Mouse (Mus musculus) central nervous system, embryonic 14 days (tissue): ENCODE data around the gene Trp53bp2. TPM values are rescaled to one million over a fixed set of nuclear protein-coding genes. Genes with fewer than 3 reads are reported as not detected.

Experiments
- polyA plus RNA-seq: library from polyadenylated mRNA; depleted of rRNA; stranded (reverse); fragments of >200 nt; gene quantifications from 2 replicates; pipeline ENCODE4 v1.2.3, GENCODE M21; 2012; rRNA removed

The Trp53bp2 gene
- polyA plus RNA-seq = 25.5 and 26.2 TPM in 2 replicates

DNA sequence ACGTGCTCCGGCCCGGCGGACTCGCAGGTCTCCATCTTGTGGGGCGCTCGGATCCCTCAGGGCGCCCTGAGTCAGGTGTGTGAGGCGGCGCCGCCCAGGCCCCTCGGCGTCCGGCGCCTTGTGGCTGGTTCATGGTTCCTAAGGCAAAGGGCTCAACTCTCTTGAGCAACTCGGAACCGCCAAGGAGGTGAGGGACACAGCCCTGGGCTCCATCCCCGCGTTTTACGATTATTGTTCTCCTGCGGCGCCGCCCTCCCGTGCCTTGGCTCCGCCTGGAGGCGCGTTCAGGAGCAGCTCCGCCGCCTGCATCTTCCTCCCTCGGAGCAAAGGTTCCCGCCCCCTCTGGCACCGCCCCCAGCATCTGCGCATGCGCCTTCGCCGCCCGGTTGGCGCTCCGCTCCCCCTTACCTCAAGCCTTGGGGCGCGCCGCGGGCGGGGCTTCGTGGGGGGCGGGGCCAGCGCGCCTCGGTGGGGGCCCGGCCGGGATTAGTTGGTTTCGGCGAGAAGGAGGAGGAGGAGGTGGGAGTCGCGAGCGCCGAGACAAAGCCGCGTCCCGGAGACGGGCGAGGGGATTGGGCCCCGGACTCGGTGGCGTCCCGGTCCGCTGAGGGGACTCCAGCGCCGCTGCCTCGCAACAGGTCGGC lies at the start of gene Trp53bp2:
Gene Trp53bp2, plus strand, starts transcription at position 489 of the 644 bp plus-strand sequence.

Other genes starting within 250 kb of the Trp53bp2 start
- not detected in 2 replicates for gene Vmn1r1, start 244.7 kb upstream of the Trp53bp2 start, polyA plus RNA-seq
- 32.4 and 41.3 TPM in 2 replicates for gene Degs1, start 126.4 kb upstream of the Trp53bp2 start, polyA plus RNA-seq
- 27.1 and 28.4 TPM in 2 replicates for gene Fbxo28, start 67.5 kb upstream of the Trp53bp2 start, polyA plus RNA-seq
- 54.7 and 65.7 TPM in 2 replicates for gene Capn2, start 108.4 kb downstream of the Trp53bp2 start, polyA plus RNA-seq
- gene Capn8, start 155.8 kb downstream of the Trp53bp2 start, polyA plus RNA-seq = 0.06 and 0.14 TPM in 2 replicates